Mouse (Mus musculus): ENCODE measurements around the gene BC003965. TPM values are rescaled to one million over a fixed set of nuclear protein-coding genes. Genes with fewer than 3 reads are reported as not detected.

BC003965 gene
- polyA plus RNA-seq, 1 experiment from 2014 or later = 38.3 TPM

Other genes starting within 250 kb of the BC003965 start
- gene Mapk8ip3, start 247.6 kb upstream of the BC003965 start, polyA plus RNA-seq (2015; fragmentation: Nextera tagmentation; extraction: Ambion mirVana) = 60.8 and 73.6 TPM in 2 replicates
- gene Jpt2, start 223.9 kb upstream of the BC003965 start, polyA plus RNA-seq (2015; fragmentation: Nextera tagmentation; extraction: Ambion mirVana) = 186 and 217 TPM in 2 replicates
- 7.9 and 8.3 TPM in 2 replicates for gene Cramp1l, start 168.8 kb upstream of the BC003965 start, polyA plus RNA-seq (2015; fragmentation: Nextera tagmentation; extraction: Ambion mirVana)
- 18.6 and 22.8 TPM in 2 replicates for gene Ift140, start 168.5 kb upstream of the BC003965 start, polyA plus RNA-seq (2015; fragmentation: Nextera tagmentation; extraction: Ambion mirVana)
- gene Tmem204, start 101.0 kb upstream of the BC003965 start, polyA plus RNA-seq (2015; fragmentation: Nextera tagmentation; extraction: Ambion mirVana) = 7.7 and 10.1 TPM in 2 replicates
- 41.2 and 45.3 TPM in 2 replicates for gene Telo2, start 68.6 kb upstream of the BC003965 start, polyA plus RNA-seq (2015; fragmentation: Nextera tagmentation; extraction: Ambion mirVana)
- not detected in 2 replicates for gene Ptx4, start 63.8 kb upstream of the BC003965 start, polyA plus RNA-seq (2015; fragmentation: Nextera tagmentation; extraction: Ambion mirVana)
- gene Clcn7, start 51.2 kb upstream of the BC003965 start, polyA plus RNA-seq (2015; fragmentation: Nextera tagmentation; extraction: Ambion mirVana) = 23.6 and 29.6 TPM in 2 replicates
- not detected in 2 replicates for gene Ccdc154, start 22.1 kb upstream of the BC003965 start, polyA plus RNA-seq (2015; fragmentation: Nextera tagmentation; extraction: Ambion mirVana)
- not detected in 2 replicates for gene Gm38655, start 9.1 kb upstream of the BC003965 start, polyA plus RNA-seq (2015; fragmentation: Nextera tagmentation; extraction: Ambion mirVana)
- gene Unkl, start 3.8 kb downstream of the BC003965 start, polyA plus RNA-seq (2015; fragmentation: Nextera tagmentation; extraction: Ambion mirVana) = 7.9 and 10.6 TPM in 2 replicates
- 71.9 and 74.8 TPM in 2 replicates for gene Gnptg, start 55.6 kb downstream of the BC003965 start, polyA plus RNA-seq (2015; fragmentation: Nextera tagmentation; extraction: Ambion mirVana)
- 63.3 and 64.3 TPM in 2 replicates for gene Tsr3, start 55.6 kb downstream of the BC003965 start, polyA plus RNA-seq (2015; fragmentation: Nextera tagmentation; extraction: Ambion mirVana)
- gene Baiap3, start 71.8 kb downstream of the BC003965 start, polyA plus RNA-seq (2015; fragmentation: Nextera tagmentation; extraction: Ambion mirVana) = 3.6 and 5.2 TPM in 2 replicates
- 755 and 766 TPM in 2 replicates for gene Ube2i, start 90.1 kb downstream of the BC003965 start, polyA plus RNA-seq (2015; fragmentation: Nextera tagmentation; extraction: Ambion mirVana)
- gene Prss34, start 113.8 kb downstream of the BC003965 start, polyA plus RNA-seq (2015; fragmentation: Nextera tagmentation; extraction: Ambion mirVana) = not detected in 2 replicates
- gene Prss28, start 124.1 kb downstream of the BC003965 start, polyA plus RNA-seq (2015; fragmentation: Nextera tagmentation; extraction: Ambion mirVana) = not detected in 2 replicates
- gene Prss29, start 134.1 kb downstream of the BC003965 start, polyA plus RNA-seq (2015; fragmentation: Nextera tagmentation; extraction: Ambion mirVana) = not detected in 2 replicates
- gene Tpsab1, start 161.0 kb downstream of the BC003965 start, polyA plus RNA-seq (2015; fragmentation: Nextera tagmentation; extraction: Ambion mirVana) = not detected in 2 replicates
- gene Tpsb2, start 181.8 kb downstream of the BC003965 start, polyA plus RNA-seq (2015; fragmentation: Nextera tagmentation; extraction: Ambion mirVana) = not detected in 2 replicates
- 0.66 and 1.0 TPM in 2 replicates for gene Tpsg1, start 184.7 kb downstream of the BC003965 start, polyA plus RNA-seq (2015; fragmentation: Nextera tagmentation; extraction: Ambion mirVana)
- gene Cacna1h, start 249.2 kb downstream of the BC003965 start, polyA plus RNA-seq (2015; fragmentation: Nextera tagmentation; extraction: Ambion mirVana) = 7.9 and 9.1 TPM in 2 replicates